Mouse (Mus musculus) lung, adult 2 months (tissue): ENCODE data around the gene Fig4.

Experiments
- CTCF ChIP-seq: fragments of 200-500 bp; IDR thresholded peaks from 2 replicates; pipeline ENCODE4 v1.5.1; 2011; ENCODE audit warnings: mild to moderate bottlenecking, low read length, control low read depth; ENCODE audit not compliant: insufficient read depth
- POLR2A ChIP-seq: fragments of 200-500 bp; IDR thresholded peaks from 2 replicates; pipeline ENCODE4 v1.6.1; 2011; ENCODE audit warnings: low read depth, mild to moderate bottlenecking, control low read depth, low read length, borderline replicate concordance; ENCODE audit errors: extremely low read depth

DNA sequence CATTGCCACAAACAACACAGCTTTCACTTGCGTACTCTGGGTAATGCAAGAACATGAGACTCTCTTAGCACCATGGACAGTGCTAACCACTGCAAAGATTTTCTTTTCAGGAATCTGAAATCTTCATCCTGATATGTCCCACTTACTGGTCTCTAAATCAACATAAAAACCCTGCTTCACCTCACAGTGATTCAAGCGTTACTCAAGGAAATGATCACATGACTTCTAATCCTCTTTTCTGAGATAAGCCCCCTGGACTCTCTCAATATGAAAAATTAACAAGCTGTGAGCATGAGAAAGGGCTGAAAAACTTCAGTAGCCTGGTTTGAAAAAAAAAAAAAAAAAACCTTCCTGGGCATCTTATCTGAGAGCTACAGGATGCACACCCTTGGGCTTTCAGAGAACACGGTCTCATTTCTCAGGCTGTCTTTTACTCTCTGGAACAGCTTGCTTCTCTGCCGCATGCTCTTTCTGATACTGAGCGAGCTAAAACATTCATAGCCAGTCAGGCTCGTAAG, 94.1 kb downstream of the Fig4 start:
- TF ChIP-seq CTCF (no peak), POLR2A (no peak)
